Mouse (Mus musculus): Measurements from ENCODE around the gene Gria3.

- TF ChIP-seq CTCF (IDR thresholded peaks at IDR 0.05) (no peak), POLR2A (IDR thresholded peaks at IDR 0.05; ENCODE audit: insufficient read depth, low read depth, low read length) (no peak), EP300 (IDR thresholded peaks at IDR 0.05; ENCODE audit: insufficient read depth, low read depth, low read length) (no peak)
Observed at GRCm38 (mm10) chrX:41507959-41508358, 107.3 kb downstream of the Gria3 start.
